Mouse (Mus musculus) kidney, adult 8-10 months (tissue): Measurements from ENCODE around the gene Col7a1.

Experiments used
- DNase-seq, 2 experiments: peaks; one replicate each; pipeline ENCODE4 v3.0.0; 2022

Col7a1 gene

GRCm38 (mm10) chr9:108953081-108953636, at the start of gene Col7a1:
Gene Col7a1 (plus strand): TSS chr9:108953586.
- no peak for DNase-seq

DNA sequence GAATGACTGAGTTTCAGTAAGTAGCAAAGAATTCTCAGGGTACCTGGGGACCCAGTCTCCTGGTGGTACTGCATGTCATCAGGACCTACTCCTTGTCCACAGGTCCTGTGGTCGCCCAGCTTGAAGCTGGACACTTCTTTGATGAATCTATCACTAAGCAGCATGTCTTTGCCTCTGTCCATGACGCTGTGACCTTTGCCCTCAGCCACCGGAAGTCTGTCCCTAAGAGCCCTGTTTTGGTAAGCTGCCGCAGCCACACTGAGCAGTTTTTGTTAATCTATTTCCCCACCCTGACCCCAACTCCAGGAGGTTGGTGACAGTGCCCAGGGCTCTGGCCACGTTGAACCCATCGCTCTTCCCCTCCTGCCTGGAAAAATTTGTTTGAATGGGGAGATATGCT, 41.1 kb upstream of the Col7a1 start:
- peak in 1 of 2 experiments; percentile 31 for DNase-seq

GRCm38 (mm10) chr9:108913161-108913560, 40.2 kb upstream of the Col7a1 start:
- DNase-seq, result no peak

DNA sequence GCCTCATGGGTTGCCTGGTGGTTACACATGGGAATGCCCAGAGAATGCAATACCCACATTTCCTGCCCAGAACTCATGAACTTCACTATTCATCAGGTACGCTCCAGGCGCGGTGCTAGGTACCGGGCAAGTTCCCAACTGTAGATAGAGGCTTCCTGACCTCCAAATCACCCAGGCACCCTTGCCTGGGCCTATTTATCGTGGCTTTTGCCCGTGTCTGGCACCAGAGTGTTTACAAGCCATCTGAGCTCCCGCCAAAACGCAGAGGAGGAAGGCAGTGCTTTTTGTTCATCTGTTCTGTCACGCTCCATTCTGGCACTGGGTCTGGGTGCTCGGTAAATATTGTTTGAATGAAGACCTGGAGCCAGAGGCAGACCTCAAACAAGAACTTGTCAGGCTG, 39.8 kb upstream of the Col7a1 start:
- no peak for DNase-seq

GRCm38 (mm10) chr9:108914491-108914890, 38.9 kb upstream of the Col7a1 start, which contains the start of gene Tmem89:
Gene Tmem89 (plus strand): TSS chr9:108914619.
- DNase-seq, result no peak

GRCm38 (mm10) chr9:108925897-108926296, 27.5 kb upstream of the Col7a1 start:
- DNase-seq, result peak in 1 of 2 experiments; percentile 35

DNA sequence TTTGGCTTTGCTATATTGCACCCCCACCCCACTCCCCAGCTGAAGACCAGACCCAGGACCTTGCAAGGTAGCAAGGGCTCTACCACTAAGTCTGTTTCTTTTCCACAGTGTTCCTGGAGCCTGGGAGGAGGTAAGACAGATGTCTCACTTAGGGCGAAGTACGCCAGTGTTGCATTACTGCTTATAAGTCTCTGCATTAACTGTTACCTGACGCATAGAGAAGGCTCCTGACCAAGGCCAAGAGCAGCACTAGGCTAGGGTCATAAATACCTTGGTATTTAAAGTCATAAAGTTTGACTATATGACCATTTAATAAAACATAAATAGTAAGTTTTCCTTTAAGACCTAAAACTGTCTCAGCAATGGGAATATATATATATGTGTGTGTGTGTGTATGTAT, 25.0 kb upstream of the Col7a1 start:
- no peak for DNase-seq

DNA sequence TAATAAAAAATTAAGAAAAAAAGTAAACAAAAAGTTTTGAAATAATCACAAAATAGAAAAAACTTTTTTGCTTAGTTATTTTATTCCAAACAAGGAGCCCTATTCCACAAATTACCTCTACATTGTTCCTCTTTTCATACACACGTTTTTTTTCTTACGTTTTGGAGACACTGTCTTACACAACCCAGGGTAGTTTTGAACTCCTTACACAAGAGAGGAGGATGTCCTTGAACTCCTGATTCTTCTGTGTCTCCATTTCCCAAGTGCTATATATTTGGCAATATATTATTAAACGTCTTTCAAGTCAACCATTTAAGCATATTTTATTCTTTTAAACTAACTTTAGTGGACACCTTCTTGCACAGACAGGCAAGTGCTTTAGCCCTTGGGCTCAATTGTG, 17.4 kb upstream of the Col7a1 start:
- no peak for DNase-seq

DNA sequence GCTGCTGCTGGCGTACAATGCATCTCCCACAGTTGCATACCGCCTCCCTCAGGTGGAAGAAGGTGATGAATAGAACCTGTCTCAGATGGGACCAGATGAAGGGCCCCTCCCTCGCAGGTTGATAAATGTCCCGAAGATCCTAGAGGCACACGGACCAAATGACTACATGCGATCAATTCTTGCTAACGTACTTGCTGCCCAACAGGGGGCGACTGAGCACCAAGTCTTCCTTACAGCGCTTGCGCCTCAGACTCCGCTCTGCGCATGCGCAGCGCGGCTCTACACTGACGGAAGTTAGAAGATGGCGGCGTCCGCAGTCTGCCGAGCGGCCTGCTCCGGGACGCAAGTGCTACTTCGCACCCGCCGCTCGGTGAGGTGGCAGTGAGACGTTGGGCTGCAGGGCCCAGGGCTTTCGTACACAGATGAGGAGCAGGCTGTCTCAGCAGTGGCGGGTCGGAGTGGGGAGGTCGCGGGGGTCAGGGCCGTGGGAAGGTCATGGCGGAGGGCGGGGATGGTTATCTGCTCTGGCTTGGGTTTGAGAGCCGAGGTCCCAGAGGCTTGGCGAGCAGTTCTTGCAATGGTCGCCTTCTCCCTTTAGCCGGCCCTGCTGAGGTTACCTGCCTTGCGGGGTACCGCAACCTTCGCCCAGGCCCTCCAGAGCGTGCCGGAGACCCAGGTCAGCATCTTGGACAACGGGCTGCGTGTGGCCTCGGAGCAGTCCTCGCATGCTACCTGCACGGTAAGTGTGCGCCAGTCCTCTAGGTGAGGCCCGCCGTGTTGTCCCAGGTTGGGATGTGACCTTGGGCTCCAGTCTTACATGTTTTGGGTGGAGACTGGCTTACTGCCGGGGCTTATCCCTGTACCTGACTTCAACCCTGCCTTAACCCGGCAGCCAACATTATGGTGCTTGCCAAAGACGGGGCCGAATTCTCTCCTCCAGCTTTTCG, 16.7 kb upstream of the Col7a1 start, which contains the start of gene Uqcrc1:
Gene Uqcrc1, plus strand, starts transcription at position 216 of the 947 bp plus-strand sequence.
- peak; percentile 95 for DNase-seq

GRCm38 (mm10) chr9:108945111-108945510, 8.3 kb upstream of the Col7a1 start:
- no peak for DNase-seq

GRCm38 (mm10) chr9:108945608-108946007, 7.8 kb upstream of the Col7a1 start:
- no peak for DNase-seq

DNA sequence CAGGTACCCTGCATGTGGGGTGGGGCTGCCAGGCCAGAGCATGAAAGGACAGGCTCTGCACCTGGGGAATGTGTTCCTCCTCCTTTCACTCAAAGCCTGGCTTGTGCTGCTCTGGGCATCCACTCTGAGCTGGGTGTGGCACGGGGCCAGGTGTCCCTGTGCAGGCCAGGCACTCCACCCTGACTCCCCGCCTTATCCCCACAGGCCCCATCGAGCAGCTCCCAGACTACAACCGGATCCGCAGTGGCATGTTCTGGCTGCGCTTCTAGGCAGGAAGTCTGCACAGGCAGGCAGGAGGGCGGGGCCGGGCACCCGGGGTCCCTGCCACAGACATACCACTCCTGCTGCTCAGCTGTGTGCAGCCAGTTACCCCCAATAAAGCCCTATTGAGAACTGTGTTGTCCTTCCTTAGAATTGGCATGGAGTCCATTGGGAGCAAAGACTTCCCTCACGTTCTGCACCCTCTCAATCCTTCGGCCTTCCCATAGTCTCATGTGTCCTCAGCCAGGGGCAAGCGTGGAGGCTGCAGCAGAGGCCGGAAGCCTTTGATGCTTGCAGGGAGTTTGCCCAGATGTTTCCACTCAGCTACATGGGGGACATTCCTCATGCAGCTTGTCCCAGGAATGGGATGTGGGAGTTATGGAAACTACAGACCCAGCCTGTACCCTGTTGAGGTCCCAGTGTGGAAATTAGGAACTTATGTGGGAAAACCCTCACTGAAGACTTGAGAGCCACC, 4.0 kb upstream of the Col7a1 start:
- DNase-seq, result no peak

DNA sequence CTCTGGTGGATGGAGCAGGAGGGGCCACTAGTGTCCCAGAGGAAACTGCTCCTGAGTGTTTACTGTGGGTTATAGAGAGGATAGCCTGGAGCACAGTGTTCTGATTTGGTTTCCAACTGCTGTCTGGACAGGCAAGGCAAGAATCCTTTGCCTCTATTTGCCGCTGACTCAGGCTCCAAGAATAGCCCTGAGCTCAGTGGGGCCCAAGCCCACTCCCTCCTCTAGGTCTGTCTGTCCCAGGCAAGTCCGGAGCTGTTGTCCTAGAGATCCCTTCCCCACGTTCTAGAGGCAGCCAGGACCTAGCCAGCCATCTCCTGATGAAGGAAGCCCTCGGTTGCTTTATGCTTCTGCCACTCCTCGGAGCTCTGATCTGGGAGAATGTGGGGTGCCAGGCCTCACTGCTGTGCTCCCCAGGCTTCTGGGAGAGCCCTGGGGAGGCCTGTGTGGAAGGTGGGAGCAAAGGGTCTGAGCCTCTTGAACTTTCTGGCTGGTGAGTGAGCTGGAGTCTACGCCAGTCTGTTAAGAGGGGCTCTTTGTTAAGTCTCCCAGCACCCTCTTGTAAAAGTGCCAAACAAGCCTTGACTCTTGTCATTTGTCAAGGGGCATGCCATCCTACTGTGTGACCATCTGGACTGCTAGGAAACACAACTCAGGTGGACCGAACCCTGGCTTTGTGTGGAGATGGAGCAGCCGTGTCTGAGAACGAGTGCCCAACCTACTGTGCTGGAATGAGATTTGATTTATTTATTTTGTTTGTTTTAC, 3.2 kb upstream of the Col7a1 start:
- no peak for DNase-seq

GRCm38 (mm10) chr9:108955241-108955640, 1.9 kb downstream of the Col7a1 start:
- no peak for DNase-seq

- DNase-seq, result peak; percentile 57
Observed at GRCm38 (mm10) chr9:108955846-108956245, 2.5 kb downstream of the Col7a1 start.

DNA sequence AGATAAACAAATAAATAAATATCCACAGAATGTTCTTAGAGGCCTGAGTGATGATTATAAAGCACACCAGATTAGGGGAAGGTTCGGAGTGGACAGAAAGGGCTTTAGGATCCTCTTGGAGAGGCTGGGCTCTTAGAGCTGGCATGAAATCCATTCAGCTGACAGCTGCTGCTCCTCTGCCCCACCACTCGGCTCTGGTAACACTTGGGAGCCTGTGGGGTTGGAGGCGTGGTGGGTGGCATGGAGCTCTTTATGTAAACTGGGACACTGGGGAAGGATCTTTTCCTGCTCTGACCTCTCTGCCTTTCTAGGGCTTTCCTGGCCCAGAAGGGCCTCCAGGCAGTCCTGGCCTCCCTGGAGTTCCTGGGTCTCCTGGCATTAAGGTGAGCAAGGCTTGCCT, 10.2 kb downstream of the Col7a1 start:
- DNase-seq, result no peak

DNA sequence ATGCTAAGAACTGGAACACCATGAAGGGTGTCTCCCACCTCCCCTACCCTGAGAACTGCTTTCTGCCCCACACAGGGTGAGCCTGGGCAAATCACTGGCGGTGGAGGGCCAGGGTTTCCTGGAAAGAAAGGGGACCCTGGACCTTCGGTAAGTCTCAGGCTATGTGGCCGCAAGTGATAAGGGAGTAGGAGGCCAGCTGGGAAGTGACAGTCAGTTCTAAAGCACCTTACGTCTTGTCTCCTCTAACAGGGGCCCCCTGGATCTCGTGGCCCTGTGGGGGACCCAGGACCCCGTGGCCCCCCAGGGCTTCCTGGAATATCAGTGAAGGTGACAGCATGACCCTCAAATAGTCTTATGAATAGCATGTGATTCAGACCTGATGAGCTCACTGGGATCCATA, 11.0 kb downstream of the Col7a1 start:
- no peak for DNase-seq

DNA sequence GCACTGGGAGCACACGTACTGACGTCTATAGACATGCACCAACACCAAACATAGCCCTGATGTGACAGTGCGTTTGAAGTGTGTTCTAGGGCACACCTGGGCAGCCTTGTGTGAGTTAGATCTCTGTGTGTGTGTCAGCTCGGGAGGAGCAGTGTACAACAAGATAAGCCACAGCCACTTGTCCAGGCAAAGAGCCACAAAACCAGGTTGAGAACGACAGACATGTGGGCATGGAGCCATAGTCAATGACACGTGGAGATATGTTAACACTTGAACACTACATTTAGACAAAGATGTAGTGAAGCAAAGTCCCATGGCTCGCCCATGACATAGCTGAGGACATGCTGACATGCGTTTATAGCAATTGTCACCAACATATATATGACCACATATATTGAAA, 17.2 kb downstream of the Col7a1 start:
- DNase-seq, result no peak

DNA sequence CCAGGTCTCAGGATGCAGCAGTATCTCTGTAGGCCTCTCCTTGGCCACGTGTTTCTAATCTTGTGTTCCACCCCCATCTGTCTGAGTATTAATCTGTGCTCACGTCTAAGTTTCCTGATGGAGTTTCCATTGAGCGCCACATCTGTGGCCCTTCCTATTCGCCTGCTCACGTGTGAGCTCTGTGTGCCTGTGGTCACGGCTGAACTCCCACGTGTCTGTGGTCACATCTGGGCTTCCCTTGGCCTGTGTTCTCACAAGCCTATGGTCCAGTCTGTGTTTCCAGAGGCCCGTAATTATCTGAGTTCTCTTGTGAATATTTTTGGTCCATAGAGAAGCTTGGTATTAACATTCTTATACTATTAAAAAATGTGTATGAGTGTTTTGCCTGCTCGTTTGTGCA, 23.1 kb downstream of the Col7a1 start:
- no peak for DNase-seq

DNA sequence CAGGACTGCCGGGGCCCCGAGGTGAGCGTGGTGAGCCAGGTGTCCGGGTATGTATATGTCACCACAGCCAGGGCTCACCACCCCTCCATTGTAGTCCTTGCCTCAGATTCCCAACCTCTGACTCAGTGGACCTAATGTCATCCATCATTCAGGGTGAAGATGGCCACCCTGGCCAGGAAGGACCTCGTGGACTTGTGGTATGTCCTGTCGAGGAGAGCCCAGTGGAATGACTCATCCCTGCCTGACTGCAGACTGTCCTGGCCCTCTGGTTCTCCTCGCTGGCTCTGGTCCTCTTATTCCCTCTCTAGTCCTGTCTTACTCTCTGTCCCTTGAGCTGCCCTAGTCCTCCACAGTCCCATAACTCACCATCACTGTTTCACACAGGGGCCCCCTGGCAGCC, 24.6 kb downstream of the Col7a1 start:
- no peak for DNase-seq

DNA sequence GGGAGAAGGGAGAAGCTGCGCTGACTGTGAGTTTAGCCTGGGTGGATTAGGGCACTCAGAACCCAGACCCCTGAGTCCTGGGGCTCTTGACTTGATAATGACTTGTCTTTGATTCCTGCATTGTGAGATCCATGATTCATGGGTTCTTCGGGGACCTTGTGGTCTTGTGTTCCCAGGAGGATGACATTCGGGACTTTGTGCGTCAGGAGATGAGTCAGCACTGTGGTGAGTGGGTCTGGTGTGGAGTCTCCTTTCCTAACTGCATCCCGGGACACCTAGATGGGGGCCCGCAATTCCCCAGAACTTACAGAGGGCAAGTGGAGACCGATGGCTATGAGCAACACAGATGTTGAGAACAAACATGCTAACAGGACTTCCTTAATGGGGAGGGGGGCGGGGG, 29.1 kb downstream of the Col7a1 start:
- DNase-seq, result no peak

GRCm38 (mm10) chr9:108983209-108983608, 29.8 kb downstream of the Col7a1 start:
- DNase-seq, result no peak

DNA sequence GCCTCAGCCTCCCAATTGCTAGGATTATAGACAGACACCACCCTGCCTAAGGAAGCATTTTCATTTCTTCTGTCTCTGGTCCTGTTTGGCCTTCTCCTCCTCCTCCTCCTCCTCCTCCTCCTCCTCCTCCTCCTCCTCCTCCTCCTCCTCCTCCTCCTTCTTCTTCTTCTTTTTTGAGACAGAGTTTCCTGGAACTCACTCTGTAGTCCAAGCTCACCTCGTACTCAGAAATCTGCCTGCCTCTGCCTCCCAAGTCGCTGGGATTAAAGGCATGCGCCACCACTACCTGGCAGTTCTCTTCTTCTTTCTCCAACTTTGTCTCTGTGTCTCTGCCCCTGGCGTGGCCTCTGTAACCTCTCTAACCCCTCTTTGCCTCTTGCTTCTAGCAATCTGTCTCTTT, 32.3 kb downstream of the Col7a1 start, which contains the start of gene Ucn2:
Gene Ucn2, plus strand, starts transcription at position 301 of the 400 bp plus-strand sequence.
- no peak for DNase-seq
